Mouse (Mus musculus): ENCODE measurements around the gene Thsd4.
"Not testable (repeated sequence)": the region's sequence is repeated elsewhere in the genome, so short reads cannot be mapped to it uniquely, and the experiment has no call there.

Thsd4 gene

GRCm38 (mm10) chr9:60224039-60224695 is 297.7 kb downstream of the Thsd4 start:
- no peak for DNase-seq (ENCODE audit: low read depth, low spot score)

DNA sequence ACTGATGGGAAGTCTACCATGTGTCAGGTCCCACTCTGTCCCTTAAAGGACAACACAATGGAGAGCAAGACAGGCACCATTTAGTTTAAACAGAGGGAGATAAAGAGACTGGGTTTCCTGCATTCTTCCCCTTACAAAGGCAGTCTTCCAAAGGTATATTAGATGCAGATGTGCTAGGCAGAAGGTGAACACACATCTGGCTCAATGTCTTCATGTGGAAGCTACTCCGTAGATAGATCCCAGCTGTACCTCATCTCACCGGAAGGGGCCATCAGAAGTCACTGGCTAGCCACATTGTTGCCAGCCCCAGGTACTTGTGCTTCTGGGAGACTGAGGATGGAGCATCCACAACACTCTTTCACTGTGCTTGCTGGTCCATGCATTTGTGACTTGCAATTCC is 301.4 kb downstream of the Thsd4 start:
- no peak for DNase-seq (ENCODE audit: low read depth, low spot score)

GRCm38 (mm10) chr9:60218396-60218795 is 303.4 kb downstream of the Thsd4 start:
- DNase-seq (ENCODE audit: low read depth, low spot score), result no peak

DNA sequence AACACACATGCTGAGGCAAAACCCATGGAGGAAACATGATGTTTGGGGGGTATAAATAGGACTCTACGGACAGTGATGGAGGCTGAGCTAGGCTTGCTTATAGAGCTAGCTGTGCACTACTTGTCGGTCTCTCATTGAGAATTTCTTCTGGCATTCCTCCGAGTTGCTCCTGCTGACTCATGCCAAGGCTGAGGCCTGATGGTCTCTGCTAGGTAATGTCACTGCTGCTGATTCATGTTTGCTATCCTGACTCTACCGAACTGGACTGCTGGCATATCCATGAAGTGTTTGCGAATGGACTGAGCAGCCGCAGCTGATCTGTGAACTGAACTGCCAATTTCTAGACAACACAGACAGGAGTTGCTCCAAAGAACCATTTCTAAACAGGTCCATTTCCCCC is 305.8 kb downstream of the Thsd4 start:
- DNase-seq (ENCODE audit: low read depth, low spot score), result no peak

GRCm38 (mm10) chr9:60213111-60213510 is 308.7 kb downstream of the Thsd4 start:
- no peak for DNase-seq (ENCODE audit: low read depth, low spot score)

- no peak for DNase-seq (ENCODE audit: low read depth, low spot score)
Measured at GRCm38 (mm10) chr9:60208843-60209242, 313.0 kb downstream of the Thsd4 start.

GRCm38 (mm10) chr9:60203141-60203540 is 318.7 kb downstream of the Thsd4 start:
- no peak for DNase-seq (ENCODE audit: low read depth, low spot score)

- DNase-seq (ENCODE audit: low read depth, low spot score), result no peak
Measured at GRCm38 (mm10) chr9:60200436-60200835, 321.4 kb downstream of the Thsd4 start.

DNA sequence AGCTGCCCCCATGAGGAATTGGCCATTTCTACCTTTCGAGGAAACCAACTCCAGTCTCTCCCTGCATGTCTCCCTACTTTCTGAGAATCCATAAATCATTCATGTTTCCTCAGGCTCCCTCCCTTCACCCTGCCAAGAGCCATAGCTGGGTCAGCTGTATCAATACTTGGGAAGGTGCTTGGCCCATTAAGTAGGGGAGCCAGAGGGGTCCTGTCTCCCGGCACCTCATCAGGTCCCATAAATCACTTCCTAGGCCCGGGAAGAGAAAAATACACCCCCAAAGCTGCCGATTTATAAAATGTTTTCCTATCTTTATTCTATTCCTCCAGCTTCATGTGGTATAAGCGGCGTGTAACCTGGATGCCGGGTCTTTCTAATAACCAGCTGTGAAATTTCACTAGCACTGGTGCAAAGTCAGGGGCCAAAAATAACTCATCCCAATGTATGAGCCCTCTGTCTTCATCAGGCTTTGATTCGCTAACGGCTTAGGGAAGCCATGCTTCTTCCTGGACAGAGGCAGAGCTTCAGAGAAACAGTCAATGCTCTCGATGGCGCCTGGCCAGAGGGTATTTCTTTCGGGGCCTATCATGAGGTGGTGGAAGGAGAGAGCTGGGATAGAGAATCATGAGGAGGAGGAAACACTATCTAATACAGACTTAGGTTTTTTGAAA is 323.2 kb downstream of the Thsd4 start:
- no peak for DNase-seq (ENCODE audit: low read depth, low spot score)

DNA sequence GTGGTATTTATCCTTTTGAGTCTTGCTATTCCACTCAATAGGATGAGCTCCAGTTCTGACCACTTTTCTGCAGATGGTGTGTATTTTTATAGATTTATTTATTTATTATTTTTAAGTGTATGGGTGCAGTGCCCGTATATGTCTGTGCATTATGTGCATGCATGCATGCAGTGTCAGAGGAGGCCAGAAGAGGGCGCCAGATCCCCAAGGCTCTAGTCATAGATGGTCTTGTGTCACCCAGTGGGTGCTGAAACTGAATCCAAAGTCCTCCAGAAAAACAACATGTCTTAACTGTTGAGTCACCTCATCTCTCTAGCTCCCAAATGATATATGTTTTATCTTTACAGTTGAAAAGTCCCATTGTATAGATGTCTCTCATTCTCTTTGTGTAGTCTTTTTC is 326.3 kb downstream of the Thsd4 start:
- no peak for DNase-seq (ENCODE audit: low read depth, low spot score)

DNA sequence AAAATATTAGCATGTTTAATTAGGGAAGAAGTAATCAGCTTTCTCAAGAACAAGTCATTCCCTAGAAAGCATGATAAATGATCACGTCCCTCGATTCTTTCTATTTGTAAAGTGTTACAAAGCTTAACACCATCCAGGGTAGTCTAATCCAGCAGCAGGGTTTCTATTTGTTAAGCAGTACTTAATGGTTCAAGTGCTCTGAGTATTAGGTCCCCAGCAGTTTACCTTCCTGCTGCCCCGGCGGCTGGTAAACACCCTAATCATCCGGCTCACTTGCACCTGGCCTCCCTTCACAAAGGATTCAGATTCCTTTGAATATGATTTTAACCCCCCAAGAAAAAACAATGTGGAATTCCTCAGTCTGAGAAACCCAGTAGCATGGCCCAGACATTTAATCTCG is 326.9 kb downstream of the Thsd4 start:
- DNase-seq (ENCODE audit: low read depth, low spot score), result no peak

DNA sequence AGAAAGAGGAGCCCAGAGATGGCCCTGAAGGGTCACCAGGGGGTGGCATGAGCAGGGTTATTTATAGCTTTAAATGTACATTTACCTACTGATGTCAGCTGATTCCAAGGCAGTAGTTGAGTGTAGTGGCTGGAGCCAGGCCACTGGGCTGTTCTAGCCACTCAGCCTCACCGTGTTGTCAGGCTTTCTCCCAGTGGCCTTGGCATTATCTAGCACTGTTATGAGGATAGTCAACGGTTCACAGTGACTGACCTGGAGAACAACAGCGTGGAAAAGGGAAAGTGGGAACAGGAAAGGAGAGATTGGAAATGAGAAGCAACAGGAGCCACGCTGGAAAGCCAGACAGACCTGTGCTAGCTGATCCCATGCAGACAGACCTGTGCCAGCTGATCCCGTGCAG is 329.5 kb downstream of the Thsd4 start:
- no peak for DNase-seq (ENCODE audit: low read depth, low spot score)

DNA sequence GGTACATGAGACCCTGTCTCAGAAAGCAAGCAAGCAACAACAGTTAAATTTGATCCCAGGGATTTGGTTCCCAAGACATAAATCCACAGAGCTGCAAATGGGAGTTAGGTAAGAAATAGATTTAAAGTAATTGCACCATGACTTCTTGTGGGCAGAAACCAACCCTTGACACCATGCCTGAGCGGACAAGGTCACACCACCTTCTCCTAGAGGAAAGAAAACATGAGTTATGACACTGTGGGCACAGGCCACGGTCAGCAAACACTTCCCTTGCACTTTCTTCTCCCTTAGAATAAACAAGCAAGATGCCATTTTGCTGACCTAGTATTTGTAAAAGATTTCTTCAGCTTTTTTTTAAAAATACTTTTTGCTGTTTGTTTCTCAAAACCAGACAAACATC is 334.4 kb downstream of the Thsd4 start:
- no peak for DNase-seq (ENCODE audit: low read depth, low spot score)

DNA sequence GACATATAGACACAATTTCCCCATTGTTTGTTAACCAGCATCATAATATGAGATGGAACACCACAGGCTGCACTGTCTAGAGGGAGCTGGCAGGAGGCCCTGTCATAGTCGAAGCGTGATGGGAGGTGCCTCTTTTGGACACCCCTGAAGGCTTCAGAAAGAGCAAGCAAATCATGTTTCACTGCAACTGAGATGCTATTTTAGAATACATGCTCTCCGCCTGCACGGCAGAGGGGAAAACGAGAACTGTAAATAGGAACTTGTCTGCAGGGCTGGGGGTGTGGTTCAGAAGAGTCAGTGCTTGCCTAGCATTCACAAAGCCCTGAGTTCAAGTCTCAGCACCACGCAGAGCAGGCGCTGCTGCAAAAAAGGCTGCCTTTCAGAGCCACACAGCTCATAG is 334.9 kb downstream of the Thsd4 start:
- DNase-seq (ENCODE audit: low read depth, low spot score), result no peak

- no peak for DNase-seq (ENCODE audit: low read depth, low spot score)
Measured at GRCm38 (mm10) chr9:60184083-60184482, 337.8 kb downstream of the Thsd4 start.

GRCm38 (mm10) chr9:60182371-60182770 is 339.5 kb downstream of the Thsd4 start:
- no peak for DNase-seq (ENCODE audit: low read depth, low spot score)

- DNase-seq (ENCODE audit: low read depth, low spot score), result no peak
Measured at GRCm38 (mm10) chr9:60180936-60181335, 340.9 kb downstream of the Thsd4 start.

DNA sequence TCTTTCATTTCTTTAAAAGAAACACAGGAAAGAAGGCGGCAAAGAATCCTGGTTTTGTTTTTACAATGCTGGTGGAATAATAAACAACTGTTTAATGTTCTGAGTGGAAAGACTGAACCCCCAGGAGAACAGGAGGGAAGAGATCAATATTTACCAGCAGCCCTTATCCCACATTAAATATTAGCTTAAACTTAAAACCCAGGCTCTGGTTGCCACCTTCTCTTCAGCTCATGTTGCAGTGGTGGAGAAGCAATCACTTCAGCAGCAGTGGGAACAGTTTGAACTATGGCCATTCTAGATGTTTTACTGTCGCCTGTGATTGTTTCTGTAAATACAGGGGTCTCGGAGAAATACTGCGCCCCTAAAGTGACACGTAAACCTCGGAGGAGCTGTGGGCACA is 341.7 kb downstream of the Thsd4 start:
- DNase-seq (ENCODE audit: low read depth, low spot score), result no peak

DNA sequence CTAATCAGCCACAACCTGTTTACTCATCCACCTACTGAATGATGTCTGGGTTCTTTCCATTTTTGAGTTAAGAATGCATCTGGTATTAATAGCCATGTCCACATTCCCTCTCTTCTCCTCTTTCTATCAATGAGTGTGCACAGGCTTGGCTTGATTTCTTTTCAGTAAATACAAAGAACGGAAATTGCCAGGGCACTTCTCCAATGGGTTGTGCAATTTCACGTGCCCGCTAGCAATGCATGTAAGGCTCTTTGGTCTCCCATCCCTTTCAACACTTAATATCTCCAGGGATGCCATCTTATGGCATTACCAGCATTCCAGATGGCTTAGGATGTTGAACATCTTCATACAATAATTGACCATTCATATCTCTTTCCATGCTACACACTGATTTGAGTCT is 345.5 kb downstream of the Thsd4 start:
- no peak for DNase-seq (ENCODE audit: low read depth, low spot score)

DNA sequence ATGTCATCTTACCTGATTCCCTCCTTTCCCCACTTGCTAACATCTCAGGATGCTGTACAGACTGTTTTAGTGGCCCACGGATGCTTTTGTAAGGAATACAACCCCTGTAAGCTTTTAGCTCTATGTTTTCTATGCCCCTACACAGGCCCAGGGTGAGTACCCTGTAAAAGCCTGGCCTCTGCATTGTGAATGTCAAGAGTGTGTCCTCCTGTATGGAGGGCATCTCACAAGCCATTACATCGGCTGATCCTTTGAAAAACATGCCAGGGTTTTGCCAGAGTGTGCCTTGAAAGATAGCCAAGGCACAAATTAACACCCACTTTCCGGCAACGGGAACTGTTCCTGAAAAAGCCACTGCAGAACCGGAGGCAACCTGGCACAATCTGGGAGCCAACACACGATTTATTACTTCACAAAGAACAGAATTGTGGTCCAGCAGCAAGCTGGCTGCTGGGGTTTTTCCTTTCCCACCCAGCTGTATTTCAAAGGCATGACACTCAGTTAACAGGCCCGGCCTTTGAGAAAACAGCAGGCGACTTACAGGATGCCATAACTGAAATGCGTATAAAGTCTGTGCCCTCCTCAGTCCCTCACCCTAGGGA is 349.3 kb downstream of the Thsd4 start:
- DNase-seq (ENCODE audit: low read depth, low spot score), result not testable (repeated sequence)

GRCm38 (mm10) chr9:60166990-60167389 is 354.9 kb downstream of the Thsd4 start:
- DNase-seq (ENCODE audit: low read depth, low spot score), result no peak

DNA sequence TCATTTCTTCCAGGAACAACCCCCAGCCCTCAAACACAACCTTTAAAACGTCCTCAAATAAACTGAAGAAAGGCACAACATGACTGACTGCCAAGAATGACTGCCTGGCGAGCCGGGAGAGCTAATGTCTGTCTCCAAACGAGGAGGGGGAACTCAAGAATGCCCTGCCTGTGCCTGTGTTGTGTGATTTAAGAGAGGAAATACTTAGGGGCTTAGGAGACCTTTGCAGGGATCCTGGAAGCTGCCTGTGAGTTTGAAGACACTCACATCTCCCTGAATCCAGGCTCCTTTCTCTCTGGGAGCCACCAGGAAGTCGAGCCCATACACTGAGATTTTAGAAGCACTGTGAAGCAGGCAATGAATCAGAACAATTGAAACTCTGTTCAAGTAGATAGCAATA is 361.0 kb downstream of the Thsd4 start:
- DNase-seq (ENCODE audit: low read depth, low spot score), result no peak

GRCm38 (mm10) chr9:60160194-60160593 is 361.7 kb downstream of the Thsd4 start:
- DNase-seq (ENCODE audit: low read depth, low spot score), result no peak

All from retina, adult 2 months (tissue).